Mouse (Mus musculus) CH12.LX (cell line): ENCODE results near the gene 4930590J08Rik.

ENCODE experiments used
- CHD2 ChIP-seq: IDR thresholded peaks from 2 replicates; pipeline ENCODE4 v1.6.1; 2011; ENCODE audit warnings: low read length, improper control_type of control experiment
- CTCF ChIP-seq, 2 experiments: IDR thresholded peaks in 1 of 2; conservative IDR thresholded peaks in 1 of 2; 2 replicates each; pipeline ENCODE4 v1.5.1; 2011 to 2012; ENCODE audit warnings: low read depth in 2 of 2, low read length in 2 of 2, improper control_type of control experiment in 1 of 2, inconsistent platforms in 1 of 2, mild to moderate bottlenecking in 1 of 2, moderate library complexity in 1 of 2
- EP300 ChIP-seq: IDR thresholded peaks from 2 replicates; pipeline ENCODE4 v1.6.1; 2011; ENCODE audit warnings: low read length, improper control_type of control experiment
- MEF2A ChIP-seq: IDR thresholded peaks from 2 replicates; pipeline ENCODE4 v1.6.1; 2014; ENCODE audit warnings: low read depth, mild to moderate bottlenecking, inconsistent platforms, low read length, improper control_type of control experiment, borderline replicate concordance
- POLR2A ChIP-seq: IDR thresholded peaks from 2 replicates; pipeline ENCODE4 v1.6.1; 2011; ENCODE audit warnings: low read depth, mild to moderate bottlenecking, improper control_type of control experiment, low read length
- RCOR1 ChIP-seq: conservative IDR thresholded peaks from 2 replicates; pipeline ENCODE4 v1.6.1; 2012; ENCODE audit warnings: low read depth, mild to moderate bottlenecking, inconsistent platforms, low read length, improper control_type of control experiment
- TBP ChIP-seq: conservative IDR thresholded peaks from 2 replicates; pipeline ENCODE4 v1.6.1; 2011; ENCODE audit warnings: low read depth, low read length, improper control_type of control experiment
- ZC3H11A ChIP-seq: IDR thresholded peaks from 2 replicates; pipeline ENCODE4 v1.6.1; 2012; ENCODE audit warnings: low read depth, mild to moderate bottlenecking, inconsistent platforms, low read length, improper control_type of control experiment

DNA sequence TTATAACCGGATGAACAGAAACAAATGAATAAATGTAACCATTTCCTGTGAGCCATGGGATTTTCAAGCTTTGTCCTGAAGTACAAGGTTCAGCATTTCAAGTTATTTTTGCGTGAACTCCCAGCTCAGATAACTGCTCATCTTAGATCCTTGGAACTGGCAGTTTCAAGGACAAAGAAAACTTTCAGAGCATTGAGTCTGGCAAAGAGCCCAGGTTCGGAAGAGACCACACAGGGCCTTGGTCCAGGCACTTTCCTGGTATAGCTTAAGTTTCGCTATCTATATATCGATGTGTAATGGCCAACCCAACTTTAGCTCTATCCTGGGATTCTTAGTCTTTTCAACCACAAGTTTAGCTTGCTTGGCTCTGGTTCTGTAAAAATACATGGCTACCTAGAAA, 28.6 kb downstream of the 4930590J08Rik start:
- TF ChIP-seq CTCF (conservative IDR thresholded peaks at IDR 0.05 in 1 of 2, IDR thresholded peaks at IDR 0.05 in 1 of 2; ENCODE audit: low read depth in 2 of 2, low read length in 2 of 2): no peak
- TF ChIP-seq POLR2A: no peak
- no peak for TF ChIP-seq RCOR1
- TF ChIP-seq MEF2A: no peak
- TF ChIP-seq CHD2: no peak
- TF ChIP-seq EP300: no peak
- no peak for TF ChIP-seq TBP
- no peak for TF ChIP-seq ZC3H11A
